Mouse (Mus musculus) MEL (cell line): ENCODE measurements at regions not wholly inside any gene's neighbourhood (a gene's known extent, or its start where the extent isn't known, plus 50 kb on each side); places are given as distances from the start of the nearest gene placed in this dataset.

ENCODE experiments used
- DNase-seq: peaks from one replicate; pipeline ENCODE4 v3.0.0; 2011; ENCODE audit warnings: low read depth, low spot score
- H3K27ac ChIP-seq: 2 replicates; pipeline ENCODE4 v1.5.1; 2012; ENCODE audit warnings: low read depth, mild to moderate bottlenecking, control low read depth, low read length, moderate library complexity; ENCODE audit not compliant: control insufficient read depth
- H3K27me3 ChIP-seq, 2 experiments: fragments of 150-350 bp in 1 of 2; sonication (generic) in 1 of 2; 2 replicates each; pipeline ENCODE4 v1.6.1; 2012; ENCODE audit warnings: low read length in 2 of 2, mild to moderate bottlenecking in 2 of 2, improper control_type of control experiment in 1 of 2, moderate library complexity in 1 of 2; ENCODE audit not compliant: insufficient read depth in 2 of 2, control insufficient read depth in 1 of 2
- H3K36me3 ChIP-seq, 2 experiments: 2 replicates each; pipeline ENCODE4 v1.6.1; 2012 to 2014; ENCODE audit warnings: low read length in 2 of 2, improper control_type of control experiment in 1 of 2, inconsistent platforms in 1 of 2, mild to moderate bottlenecking in 1 of 2; ENCODE audit not compliant: insufficient read depth in 2 of 2, control insufficient read depth in 1 of 2
- H3K4me1 ChIP-seq, 2 experiments: fragments of 150-350 bp in 1 of 2; sonication (generic) in 1 of 2; 2 replicates each; pipeline ENCODE4 v1.6.1; 2012; ENCODE audit warnings: low read length in 2 of 2, improper control_type of control experiment in 1 of 2, mild to moderate bottlenecking in 1 of 2; ENCODE audit not compliant: insufficient read depth in 2 of 2, control insufficient read depth in 1 of 2
- H3K4me3 ChIP-seq, 2 experiments: fragments of 150-350 bp in 1 of 2; sonication (generic) in 1 of 2; 2 replicates each; pipeline ENCODE4 v1.5.1; 2012; ENCODE audit warnings: low read depth in 2 of 2, low read length in 2 of 2, mild to moderate bottlenecking in 2 of 2, moderate library complexity in 2 of 2, control low read depth in 1 of 2, improper control_type of control experiment in 1 of 2; ENCODE audit not compliant: control insufficient read depth in 1 of 2, insufficient read depth in 1 of 2
- H3K79me2 ChIP-seq: 2 replicates; pipeline ENCODE4 v1.6.1; 2012; ENCODE audit warnings: mild to moderate bottlenecking, low read length, moderate library complexity; ENCODE audit not compliant: control insufficient read depth, poor library complexity, insufficient read depth
- H3K9ac ChIP-seq: 2 replicates; pipeline ENCODE4 v1.6.1; 2012; ENCODE audit warnings: low read depth, mild to moderate bottlenecking, control low read depth, low read length, moderate library complexity; ENCODE audit not compliant: control insufficient read depth, poor library complexity, severe bottlenecking
- H3K9me3 ChIP-seq: fragments of 150-350 bp; sonication (generic); replicated peaks from 2 replicates; pipeline ENCODE4 v1.6.1; 2012; ENCODE audit warnings: mild to moderate bottlenecking, low read length, improper control_type of control experiment, moderate library complexity; ENCODE audit not compliant: insufficient read depth
- BHLHE40 ChIP-seq: IDR thresholded peaks from 2 replicates; pipeline ENCODE4 v1.6.1; 2012; ENCODE audit warnings: low read depth, mild to moderate bottlenecking, inconsistent platforms, low read length, improper control_type of control experiment, borderline replicate concordance
- CHD1 ChIP-seq: IDR thresholded peaks from 2 replicates; pipeline ENCODE4 v1.6.1; 2012; ENCODE audit warnings: low read depth, mild to moderate bottlenecking, inconsistent platforms, low read length, improper control_type of control experiment
- CHD2 ChIP-seq: IDR thresholded peaks from 2 replicates; pipeline ENCODE4 v1.6.1; 2011; ENCODE audit warnings: low read length, improper control_type of control experiment
- E2F4 ChIP-seq: IDR thresholded peaks from 2 replicates; pipeline ENCODE4 v1.6.1; 2011; ENCODE audit warnings: low read depth, low read length, improper control_type of control experiment, borderline replicate concordance
- ELF1 ChIP-seq: IDR thresholded peaks from 2 replicates; pipeline ENCODE4 v1.6.1; 2014; ENCODE audit warnings: low read depth, mild to moderate bottlenecking, inconsistent platforms, low read length, improper control_type of control experiment, moderate library complexity
- EP300 ChIP-seq, 2 experiments: IDR thresholded peaks; 2 replicates each; pipeline ENCODE4 v1.6.1; 2011; ENCODE audit warnings: improper control_type of control experiment in 2 of 2, low read length in 2 of 2, low read depth in 1 of 2, mild to moderate bottlenecking in 1 of 2
- GATA1 ChIP-seq: IDR thresholded peaks from 2 replicates; pipeline ENCODE4 v1.6.1; 2011; ENCODE audit warnings: low read depth, low read length, improper control_type of control experiment
- HCFC1 ChIP-seq: IDR thresholded peaks from 2 replicates; pipeline ENCODE4 v1.6.1; 2012; ENCODE audit warnings: low read depth, mild to moderate bottlenecking, inconsistent platforms, low read length, improper control_type of control experiment, moderate library complexity
- JUND ChIP-seq: IDR thresholded peaks from 2 replicates; pipeline ENCODE4 v1.6.1; 2011; ENCODE audit warnings: low read depth, mild to moderate bottlenecking, improper control_type of control experiment, low read length
- KAT2A ChIP-seq: conservative IDR thresholded peaks from 2 replicates; pipeline ENCODE4 v1.6.1; 2012; ENCODE audit warnings: low read depth, low read length, improper control_type of control experiment, inconsistent platforms
- MAZ ChIP-seq: IDR thresholded peaks from 2 replicates; pipeline ENCODE4 v1.6.1; 2012; ENCODE audit warnings: low read depth, mild to moderate bottlenecking, inconsistent platforms, low read length, improper control_type of control experiment
- MYC ChIP-seq: IDR thresholded peaks from 2 replicates; pipeline ENCODE4 v1.6.1; 2011; ENCODE audit warnings: low read depth, mild to moderate bottlenecking, low read length, improper control_type of control experiment, moderate library complexity
- NELFE ChIP-seq: IDR thresholded peaks from 2 replicates; pipeline ENCODE4 v1.6.1; 2011; ENCODE audit warnings: low read depth, low read length, improper control_type of control experiment
- NRF1 ChIP-seq: IDR thresholded peaks from 2 replicates; pipeline ENCODE4 v1.6.1; 2014; ENCODE audit warnings: low read depth, mild to moderate bottlenecking, inconsistent platforms, low read length, improper control_type of control experiment, moderate library complexity; ENCODE audit not compliant: poor library complexity, insufficient read depth, severe bottlenecking
- POLR2AphosphoS2 ChIP-seq: IDR thresholded peaks from 2 replicates; pipeline ENCODE4 v1.6.1; 2011; ENCODE audit warnings: low read length, improper control_type of control experiment
- POLR2AphosphoS5 ChIP-seq: IDR thresholded peaks from 2 replicates; pipeline ENCODE4 v1.6.1; 2012; ENCODE audit warnings: low read depth, borderline replicate concordance, mild to moderate bottlenecking, inconsistent platforms, low read length, moderate library complexity, mixed read lengths
- RCOR1 ChIP-seq: IDR thresholded peaks from 2 replicates; pipeline ENCODE4 v1.6.1; 2012; ENCODE audit warnings: low read depth, mild to moderate bottlenecking, inconsistent platforms, low read length, improper control_type of control experiment
- SIN3A ChIP-seq: IDR thresholded peaks from 2 replicates; pipeline ENCODE4 v1.6.1; 2012; ENCODE audit warnings: low read length, improper control_type of control experiment, inconsistent platforms
- SMC3 ChIP-seq: IDR thresholded peaks from 2 replicates; pipeline ENCODE4 v1.6.1; 2011; ENCODE audit warnings: low read depth, low read length, improper control_type of control experiment
- TCF12 ChIP-seq: IDR thresholded peaks from 2 replicates; pipeline ENCODE4 v1.6.1; 2014; ENCODE audit warnings: low read depth, mild to moderate bottlenecking, inconsistent platforms, low read length, improper control_type of control experiment, moderate library complexity
- ZC3H11A ChIP-seq: IDR thresholded peaks from 2 replicates; pipeline ENCODE4 v1.6.1; 2012; ENCODE audit warnings: low read depth, mild to moderate bottlenecking, inconsistent platforms, low read length, improper control_type of control experiment
- ZNF384 ChIP-seq: IDR thresholded peaks from 2 replicates; pipeline ENCODE4 v1.6.1; 2012; ENCODE audit warnings: low read depth, mild to moderate bottlenecking, inconsistent platforms, low read length, improper control_type of control experiment

- TF ChIP-seq SMC3 (no peak), GATA1 (no peak), POLR2AphosphoS5 (no peak), ZC3H11A (no peak), MAZ (no peak), ZNF384 (no peak), BHLHE40 (no peak), JUND (no peak), NRF1 (no peak), ELF1 (no peak), MYC (no peak), CHD1 (no peak), CHD2 (no peak), HCFC1 (no peak), KAT2A (no peak), NELFE (no peak), E2F4 (no peak), SIN3A (no peak), POLR2AphosphoS2 (no peak)
- TF ChIP-seq, all 39 proteins: peak for 0
- H3K9me3 ChIP-seq: no peaks in the 10 kb centered on the region
- no peak overlapping the region for H3K4me3 ChIP-seq
- H3K9ac ChIP-seq: no peak overlapping the region
- no peaks in the 10 kb centered on the region for H3K79me2 ChIP-seq
- H3K4me1 ChIP-seq: no peaks in the 10 kb centered on the region
- H3K36me3 ChIP-seq: peaks cover 0 to 6% of the 10 kb centered on the region in 2 experiments; a peak in 2 of 4 replicates
- no peak overlapping the region for H3K27ac ChIP-seq
- no peaks in the 10 kb centered on the region for H3K27me3 ChIP-seq
- no peak for DNase-seq
Observed at GRCm38 (mm10) chr14:88543601-88544000, 72.4 kb upstream of the Pcdh20 start.

- Histone ChIP-seq H3K79me2 (no peaks in the 10 kb centered on the region), H3K9ac (no peak overlapping the region), H3K36me3 (peaks cover 0 to 6% of the 10 kb centered on the region in 2 experiments; a peak in 2 of 4 replicates), H3K27me3 (no peaks in the 10 kb centered on the region), H3K4me1 (no peaks in the 10 kb centered on the region), H3K9me3 (no peaks in the 10 kb centered on the region), H3K4me3 (no peak overlapping the region), H3K27ac (no peak overlapping the region)
- TF ChIP-seq EP300 (IDR thresholded peaks at IDR 0.05; ENCODE audit: low read depth in 1 of 2, low read length in 2 of 2) (peak; percentile 57 to 87), TCF12 (peak; percentile 38; the same call in 1 of the 2 replicates), RCOR1 (no peak; the same call in 1 of the 2 replicates), GATA1 (peak; percentile 79), E2F4 (no peak)
- DNase-seq: peak; percentile 34
Observed at GRCm38 (mm10) chr14:88542522-88542921, 71.3 kb upstream of the Pcdh20 start.
